Mouse (Mus musculus) forebrain, embryonic 11.5 days (tissue): ENCODE data around the gene Morn1. TPM values are rescaled to one million over a fixed set of nuclear protein-coding genes. Genes with fewer than 3 reads are reported as not detected.
"Not testable (repeated sequence)": the region's sequence is repeated elsewhere in the genome, so short reads cannot be mapped to it uniquely, and the experiment has no call there.

ENCODE experiments used
- ATAC-seq: fragments of 200-750 bp; cut with Nextera tagmentation; replicated peaks from 2 replicates; pipeline ENCODE4 v1.8.0; 2017; ENCODE audit warnings: moderate TSS enrichment; ENCODE audit not compliant: low FRiP score
- DNase-seq: peaks from one replicate; pipeline ENCODE4 v3.0.0-alpha.2; 2017; ENCODE audit warnings: low spot score
- H3K27ac ChIP-seq: fragments of 300-500 bp; sonication (generic); 2 replicates; pipeline ENCODE4 v1.5.1; 2014; ENCODE audit warnings: low read depth, low read length
- H3K27me3 ChIP-seq: fragments of 300-500 bp; sonication (generic); 2 replicates; pipeline ENCODE4 v1.6.1; 2014; ENCODE audit warnings: mild to moderate bottlenecking, low read length, mixed read lengths; ENCODE audit not compliant: control insufficient read depth, insufficient read depth
- H3K36me3 ChIP-seq: fragments of 300-500 bp; sonication (generic); 2 replicates; pipeline ENCODE4 v1.6.1; 2014; ENCODE audit warnings: mild to moderate bottlenecking, low read length, moderate library complexity, mixed read lengths; ENCODE audit not compliant: control insufficient read depth, insufficient read depth
- H3K4me1 ChIP-seq: fragments of 300-500 bp; sonication (generic); replicated peaks from 2 replicates; pipeline ENCODE4 v1.6.1; 2014; ENCODE audit warnings: low read length, mixed read lengths; ENCODE audit not compliant: control insufficient read depth, insufficient read depth
- H3K4me2 ChIP-seq: fragments of 300-500 bp; sonication (generic); 2 replicates; pipeline ENCODE4 v1.6.1; 2014; ENCODE audit warnings: low read depth, mild to moderate bottlenecking, low read length, moderate library complexity, mixed read lengths; ENCODE audit not compliant: severe bottlenecking
- H3K4me3 ChIP-seq: fragments of 300-500 bp; sonication (generic); 2 replicates; pipeline ENCODE4 v1.5.1; 2014; ENCODE audit warnings: low read depth, low read length
- H3K9ac ChIP-seq: fragments of 300-500 bp; sonication (generic); 2 replicates; pipeline ENCODE4 v1.6.1; 2014; ENCODE audit warnings: low read length
- H3K9me3 ChIP-seq: fragments of 300-500 bp; sonication (generic); 2 replicates; pipeline ENCODE4 v1.6.1; 2016; ENCODE audit warnings: low read length, mixed read lengths; ENCODE audit not compliant: control insufficient read depth
- WGBS: fragments of 180-500 bp; shearing (Covaris S2); extraction: QIAGEN DNeasy Blood & Tissue Kit; methylation state at CpG from one replicate; pipeline ENCODE4 v1.1.7; 2014; 5-methylcytosine and 5-hydroxymethylcytosine counted together
- polyA plus RNA-seq: library from polyadenylated mRNA; unstranded; fragments of >200 nt; fragmentation: Nextera tagmentation; extraction: Ambion mirVana; gene quantifications from 2 replicates; pipeline ENCODE4 v1.2.1, GENCODE M21; 2014

Gene Morn1
- polyA plus RNA-seq, 1 experiment from 2014 or later: 4.8 TPM

GRCm38 (mm10) chr4:155070921-155071320 is 15.5 kb upstream of the Morn1 start:
- DNase-seq (no peak), ATAC-seq (no peak)
- Histone ChIP-seq H3K27ac (no peak overlapping the region), H3K4me2 (no peak overlapping the region), H3K27me3 (no peaks in the 10 kb centered on the region), H3K36me3 (peaks cover 12% of the 10 kb centered on the region; the same call in 1 of the 2 replicates), H3K9me3 (no peaks in the 10 kb centered on the region), H3K9ac (no peak overlapping the region), H3K4me3 (no peak overlapping the region), H3K4me1 (peaks cover 6% of the 10 kb centered on the region; the same call in 1 of the 2 replicates)
- WGBS: 97% methylated on average over 5 of the region's 5 CpGs

GRCm38 (mm10) chr4:155074418-155074817 is 12.0 kb upstream of the Morn1 start:
- no peak overlapping the region for H3K4me3 ChIP-seq
- ATAC-seq (no peak), DNase-seq (no peak)
- H3K4me2 ChIP-seq: no peak overlapping the region
- no peaks in the 10 kb centered on the region for H3K9me3 ChIP-seq
- H3K27me3 ChIP-seq: no peaks in the 10 kb centered on the region
- H3K27ac ChIP-seq: no peak overlapping the region
- H3K4me1 ChIP-seq: no peaks in the 10 kb centered on the region
- H3K9ac ChIP-seq: no peak overlapping the region
- peaks cover 17% of the 10 kb centered on the region; the same call in 1 of the 2 replicates for H3K36me3 ChIP-seq
- 86% methylated on average over 9 of the region's 9 CpGs for WGBS

DNA sequence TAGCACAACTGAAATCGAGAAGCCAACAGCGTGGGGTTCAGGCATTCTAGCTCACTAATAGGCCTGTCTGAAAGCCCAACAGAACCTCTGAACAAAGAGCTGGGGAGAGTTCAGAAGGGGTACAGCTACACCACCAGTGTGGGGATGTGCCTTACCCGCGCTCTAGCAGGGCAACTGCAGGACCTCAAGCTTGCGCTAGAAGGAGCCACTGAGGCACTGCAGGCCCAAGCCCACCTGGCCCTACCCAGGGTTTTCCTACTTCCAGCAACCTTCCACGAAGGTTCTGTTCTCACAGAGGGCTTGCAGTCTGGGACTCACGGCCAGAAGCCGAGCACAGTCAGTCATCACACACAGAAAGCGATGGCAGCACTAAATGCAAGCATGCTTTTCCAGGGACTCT is 11.2 kb upstream of the Morn1 start:
- Histone ChIP-seq H3K27ac (no peak overlapping the region), H3K4me3 (no peak overlapping the region), H3K4me2 (no peak overlapping the region), H3K9me3 (no peaks in the 10 kb centered on the region), H3K27me3 (no peaks in the 10 kb centered on the region), H3K9ac (no peak overlapping the region), H3K4me1 (no peaks in the 10 kb centered on the region), H3K36me3 (peaks cover 15% of the 10 kb centered on the region; the same call in 1 of the 2 replicates)
- no peak for DNase-seq
- ATAC-seq: no peak
- WGBS: 88% methylated on average over 9 of the region's 9 CpGs

DNA sequence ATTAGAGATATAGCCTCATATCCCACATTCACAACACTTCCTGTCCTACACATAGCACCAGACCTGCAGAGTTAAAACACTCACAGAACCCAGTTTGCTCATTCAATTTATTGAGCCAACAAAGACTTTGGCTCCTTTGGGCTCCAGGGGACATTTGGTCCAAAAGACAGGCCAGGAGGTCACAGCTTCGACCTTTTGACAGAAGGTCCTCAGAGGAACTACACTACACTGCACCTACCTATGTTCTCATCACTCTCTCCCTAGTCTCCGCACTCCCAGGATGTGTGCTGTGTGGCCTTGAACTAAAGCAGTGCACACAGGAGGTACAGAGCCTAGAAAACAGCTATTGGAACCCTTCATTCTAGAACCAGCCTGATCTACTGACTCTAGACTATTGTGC is 10.6 kb upstream of the Morn1 start:
- Histone ChIP-seq H3K27ac (no peak overlapping the region), H3K9me3 (no peaks in the 10 kb centered on the region), H3K4me3 (no peak overlapping the region), H3K36me3 (peaks cover 16% of the 10 kb centered on the region; the same call in 1 of the 2 replicates), H3K4me1 (no peaks in the 10 kb centered on the region), H3K4me2 (no peak overlapping the region), H3K9ac (no peak overlapping the region), H3K27me3 (no peaks in the 10 kb centered on the region)
- 88% methylated on average over 2 of the region's 2 CpGs for WGBS
- no peak for ATAC-seq
- DNase-seq: no peak

- H3K9me3 ChIP-seq: no peaks in the 10 kb centered on the region
- no peak overlapping the region for H3K27ac ChIP-seq
- DNase-seq: no peak
- no peak overlapping the region for H3K4me3 ChIP-seq
- WGBS: 92% methylated on average over 9 of the region's 9 CpGs
- H3K4me2 ChIP-seq: no peak overlapping the region
- no peak overlapping the region for H3K9ac ChIP-seq
- ATAC-seq: no peak
- H3K36me3 ChIP-seq: peaks cover 11% of the 10 kb centered on the region; the same call in 1 of the 2 replicates
- H3K4me1 ChIP-seq: no peaks in the 10 kb centered on the region
- no peaks in the 10 kb centered on the region for H3K27me3 ChIP-seq
Observed at GRCm38 (mm10) chr4:155076677-155077076, 9.7 kb upstream of the Morn1 start.

GRCm38 (mm10) chr4:155078808-155079207 is 7.6 kb upstream of the Morn1 start:
- 91% methylated on average over 10 of the region's 10 CpGs for WGBS
- H3K27ac ChIP-seq, ATAC-seq, H3K4me1 ChIP-seq, H3K4me3 ChIP-seq, H3K9ac ChIP-seq, H3K4me2 ChIP-seq, H3K9me3 ChIP-seq, H3K27me3 ChIP-seq, DNase-seq: not testable (repeated sequence)
- peaks cover 11% of the 10 kb centered on the region; the same call in 1 of the 2 replicates for H3K36me3 ChIP-seq

- Histone ChIP-seq H3K27me3 (no peaks in the 10 kb centered on the region), H3K36me3 (peaks cover 11% of the 10 kb centered on the region; the same call in 1 of the 2 replicates), H3K9me3 (no peaks in the 10 kb centered on the region), H3K4me1 (peaks cover 3% of the 10 kb centered on the region; the same call in 1 of the 2 replicates), H3K9ac (no peak overlapping the region), H3K4me3 (no peak overlapping the region), H3K27ac (no peak overlapping the region), H3K4me2 (no peak overlapping the region)
- no peak for ATAC-seq
- 95% methylated on average over 6 of the region's 6 CpGs for WGBS
- no peak for DNase-seq
Observed at GRCm38 (mm10) chr4:155079666-155080065, 6.7 kb upstream of the Morn1 start.

GRCm38 (mm10) chr4:155083553-155083952 is 2.8 kb upstream of the Morn1 start:
- Histone ChIP-seq H3K36me3 (peaks cover 6% of the 10 kb centered on the region; the same call in 1 of the 2 replicates), H3K9me3 (no peaks in the 10 kb centered on the region), H3K27me3 (no peaks in the 10 kb centered on the region), H3K27ac (no peak overlapping the region), H3K4me1 (peaks cover 13% of the 10 kb centered on the region; the same call in 1 of the 2 replicates), H3K4me3 (no peak overlapping the region), H3K9ac (no peak overlapping the region), H3K4me2 (no peak overlapping the region)
- no peak for DNase-seq
- 89% methylated on average over 4 of the region's 4 CpGs for WGBS
- no peak for ATAC-seq

DNA sequence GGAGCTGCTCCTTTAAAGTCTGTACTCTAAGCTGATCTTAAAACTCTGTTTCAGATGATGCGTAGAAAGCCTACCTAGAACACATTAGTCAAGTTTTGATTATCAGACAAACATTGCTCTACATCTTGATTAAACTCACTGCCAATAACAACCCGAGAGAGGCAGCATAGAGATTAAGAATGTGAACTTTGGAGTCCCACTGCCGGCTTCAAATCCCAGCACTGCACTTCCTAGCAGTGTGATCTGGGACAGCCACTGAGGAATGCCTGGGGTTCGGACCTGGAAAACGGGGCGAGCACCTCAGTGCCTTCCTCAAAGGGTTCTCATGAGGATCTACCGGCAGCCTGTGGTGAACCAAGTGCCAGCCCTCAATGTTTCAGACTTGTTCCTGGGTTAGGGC is 2.0 kb upstream of the Morn1 start:
- Histone ChIP-seq H3K4me2 (no peak overlapping the region), H3K4me1 (peaks cover 13% of the 10 kb centered on the region; the same call in 1 of the 2 replicates), H3K4me3 (no peak overlapping the region), H3K27me3 (no peaks in the 10 kb centered on the region), H3K9ac (0 out of 2 replicates have a peak overlapping the region, but pooled peaks have one; percentile 8), H3K27ac (no peak overlapping the region), H3K36me3 (peaks cover 4% of the 10 kb centered on the region; the same call in 1 of the 2 replicates), H3K9me3 (no peaks in the 10 kb centered on the region)
- no peak for DNase-seq
- 88% methylated on average over 7 of the region's 7 CpGs for WGBS
- ATAC-seq: no peak
